Mouse (Mus musculus) urinary bladder, adult 18-20 months (tissue): ENCODE data around the gene Iqsec3.

ENCODE experiments used
- DNase-seq, 2 experiments: peaks; one replicate each; pipeline ENCODE4 v3.0.0; 2022; ENCODE audit warnings: low spot score in 2 of 2, mixed read lengths in 2 of 2

The Iqsec3 gene

DNA sequence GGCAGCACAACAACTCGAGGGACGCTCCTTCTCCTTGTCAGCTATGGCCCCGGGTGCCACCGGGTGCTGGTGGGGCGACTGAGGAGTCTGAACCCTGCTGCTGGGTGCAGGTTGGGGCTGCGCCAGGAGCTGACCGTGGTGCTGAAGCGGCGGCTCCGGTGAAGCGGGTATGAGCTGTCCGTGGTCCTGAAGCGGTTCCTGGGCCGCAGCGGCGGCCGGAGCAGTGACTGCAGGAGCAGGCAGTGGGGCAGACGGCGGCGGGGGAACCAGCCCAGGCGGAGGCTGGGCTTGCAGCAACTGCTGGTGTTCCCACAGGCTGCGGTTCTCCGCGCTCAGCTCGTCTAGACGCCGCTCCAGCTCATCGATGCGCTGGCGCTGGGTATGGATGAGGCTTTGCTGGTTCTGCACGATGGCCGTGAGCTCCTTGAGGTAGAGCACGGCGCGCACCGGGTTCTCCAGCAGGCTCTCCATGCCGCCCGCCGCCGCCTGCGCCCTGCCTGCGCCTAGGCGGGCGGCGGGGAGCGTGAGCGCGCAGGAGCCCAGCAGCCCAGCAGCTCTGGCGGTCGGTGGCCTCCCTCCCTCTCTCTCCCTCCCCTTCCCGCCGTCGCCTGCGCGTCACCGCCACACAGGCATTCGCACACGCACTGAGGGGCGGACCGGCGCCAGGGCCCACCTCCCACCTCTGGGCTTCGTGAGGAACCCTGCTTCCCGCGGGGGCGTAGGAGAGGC, at the start of gene Iqsec3:
Iqsec3 (minus strand) TSS at position 586 of the 729 bp plus-strand sequence.
- peak; percentile 75 to 92 for DNase-seq

DNA sequence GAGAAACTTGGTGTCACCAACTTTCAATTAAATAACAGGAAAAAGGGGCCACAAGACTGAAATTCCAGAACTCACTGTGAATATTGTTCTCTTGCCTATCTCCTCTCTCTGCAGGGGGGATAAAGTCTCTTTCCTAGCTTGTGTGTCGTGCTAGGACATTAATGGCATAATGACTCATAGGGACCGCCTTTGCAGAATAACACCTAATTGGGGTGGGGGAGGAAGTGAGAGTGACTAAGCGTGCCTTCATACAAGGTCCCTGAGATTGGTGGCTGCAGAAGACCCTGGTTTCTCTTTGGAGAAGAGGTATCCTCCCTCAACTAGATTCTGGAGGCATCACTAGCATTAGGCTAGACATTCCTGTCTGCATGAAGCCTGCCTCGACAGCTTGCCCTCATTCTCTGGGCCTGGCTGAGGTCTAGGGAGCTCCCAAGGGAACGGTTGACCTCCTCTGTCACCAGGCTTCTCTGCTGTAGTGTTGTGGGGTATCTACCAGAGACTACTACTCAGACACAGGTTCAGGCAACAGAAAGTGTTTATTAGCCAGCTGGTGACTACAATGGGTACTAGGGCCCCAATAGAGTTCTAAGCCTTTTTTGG, 48.7 kb upstream of the Iqsec3 start:
- DNase-seq, result no peak

DNA sequence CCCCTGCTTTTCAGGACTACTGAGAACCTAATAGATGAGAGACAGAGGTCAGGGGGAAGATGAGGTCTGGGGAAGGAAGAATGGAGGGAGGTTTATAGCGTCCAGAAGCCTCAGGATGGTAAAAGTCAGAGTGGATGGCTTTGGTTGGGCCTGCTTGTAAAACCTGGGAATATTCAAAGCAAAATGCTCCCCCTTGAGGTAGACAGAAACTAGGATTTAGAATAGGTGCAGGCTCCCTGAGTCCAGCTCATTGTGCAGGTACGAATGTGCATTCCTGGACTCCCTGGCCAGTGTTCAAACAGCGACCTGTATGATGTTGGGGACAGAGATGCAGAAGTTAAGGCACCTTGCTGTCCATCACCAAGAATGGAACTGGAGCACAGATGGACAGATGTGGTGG, 47.6 kb upstream of the Iqsec3 start:
- no peak for DNase-seq

DNA sequence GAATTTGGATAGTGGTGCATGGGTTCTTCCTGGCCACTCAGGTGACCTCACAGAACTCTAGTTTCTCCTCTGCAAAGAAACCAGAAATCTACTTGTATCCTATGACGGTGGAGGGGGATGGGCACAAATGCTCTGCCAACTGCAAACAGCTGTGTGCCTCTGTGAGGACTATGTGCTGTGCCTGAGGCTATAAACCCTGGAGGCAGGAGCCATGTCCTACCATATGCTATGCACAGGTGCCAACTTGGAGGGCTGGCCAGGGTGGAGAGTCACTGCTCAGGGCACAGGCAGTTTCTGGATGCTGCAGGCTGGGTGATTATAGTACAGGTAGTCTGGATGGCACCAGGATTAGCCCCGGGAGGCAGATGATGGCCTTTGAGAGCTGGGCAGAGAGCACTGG, 46.4 kb upstream of the Iqsec3 start:
- DNase-seq, result no peak

DNA sequence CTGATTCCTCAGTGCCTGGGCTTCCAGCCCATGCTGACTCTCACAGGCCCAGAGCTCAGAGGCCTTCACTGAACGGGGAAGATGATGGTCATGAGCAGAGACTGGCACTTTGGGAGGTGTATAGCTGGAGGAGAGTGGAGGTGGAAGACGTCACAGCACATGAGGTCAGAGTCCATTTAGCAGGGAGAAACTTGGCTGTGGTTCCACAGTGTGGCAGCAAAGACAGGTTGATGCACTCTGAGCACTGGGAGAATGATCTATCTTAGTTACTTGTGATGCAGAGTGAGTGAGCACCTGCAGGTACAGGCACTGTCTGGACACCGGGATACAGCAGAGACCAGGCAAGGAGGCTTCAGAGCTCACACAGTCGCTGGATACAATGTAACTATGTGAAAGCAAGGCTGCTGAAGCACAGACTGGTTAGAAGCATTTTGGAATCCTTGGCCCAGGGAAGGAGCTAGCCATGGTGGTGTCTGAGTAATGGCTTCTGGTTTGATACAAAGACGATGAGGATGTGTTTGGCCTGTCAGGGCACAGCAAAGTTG, 45.9 kb upstream of the Iqsec3 start:
- DNase-seq, result no peak

DNA sequence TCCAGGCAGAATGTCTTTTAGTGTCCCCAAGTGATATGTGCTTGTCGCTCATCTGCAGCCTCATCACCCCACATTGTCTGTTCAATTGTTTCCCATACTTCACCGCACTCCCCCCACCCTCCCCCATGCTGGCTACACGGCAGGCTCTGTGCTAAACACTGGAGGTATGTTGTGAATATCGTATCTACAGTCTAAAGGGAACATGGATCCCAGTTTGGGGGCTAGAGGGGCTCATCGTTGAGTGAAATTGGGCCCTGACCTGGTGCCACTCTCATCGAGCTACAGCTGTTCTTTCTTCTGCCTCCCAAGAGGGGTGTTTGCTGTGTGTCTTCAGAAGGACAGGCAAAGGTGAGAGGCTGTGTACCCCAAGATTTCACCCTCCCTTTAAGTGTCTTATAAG, 44.2 kb upstream of the Iqsec3 start:
- DNase-seq, result no peak

DNA sequence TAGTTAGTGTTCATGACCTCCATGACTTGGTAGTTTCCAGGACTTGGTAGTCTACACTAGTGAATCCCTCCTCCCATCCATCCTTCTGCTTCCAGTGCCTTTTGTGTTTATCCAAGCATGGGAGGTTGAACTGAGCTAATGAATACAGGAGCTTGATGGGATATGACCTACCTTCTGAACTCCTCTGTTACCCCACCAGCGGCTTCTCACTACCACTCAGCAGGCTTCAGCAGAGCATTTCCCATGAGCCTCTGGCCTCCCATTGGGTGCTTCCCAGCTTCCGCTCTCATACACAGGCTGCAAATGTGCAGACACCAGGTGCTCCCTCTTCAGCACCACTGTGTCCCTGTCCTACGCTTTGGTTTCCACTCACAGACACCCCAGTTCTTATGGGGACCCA, 36.9 kb upstream of the Iqsec3 start:
- no peak for DNase-seq

DNA sequence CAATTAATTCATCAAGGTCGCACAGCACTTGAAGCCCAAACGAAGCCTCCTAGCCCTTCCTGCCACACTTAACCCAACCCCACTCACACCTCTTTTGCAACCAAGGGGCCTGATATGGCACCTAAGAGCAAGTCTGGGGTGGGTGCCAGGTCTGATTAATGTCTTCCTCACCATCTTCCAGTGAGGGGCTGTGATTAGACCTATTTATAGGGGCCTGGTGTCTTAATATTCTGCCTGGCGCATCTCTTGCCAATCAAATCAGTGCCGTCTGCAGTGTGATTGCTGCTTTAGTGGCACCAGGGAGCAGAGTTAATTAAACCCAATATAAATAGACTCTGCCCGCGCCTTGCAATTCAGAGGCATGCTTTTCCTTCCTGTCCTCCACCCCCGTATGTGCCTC, 36.4 kb upstream of the Iqsec3 start:
- no peak for DNase-seq

DNA sequence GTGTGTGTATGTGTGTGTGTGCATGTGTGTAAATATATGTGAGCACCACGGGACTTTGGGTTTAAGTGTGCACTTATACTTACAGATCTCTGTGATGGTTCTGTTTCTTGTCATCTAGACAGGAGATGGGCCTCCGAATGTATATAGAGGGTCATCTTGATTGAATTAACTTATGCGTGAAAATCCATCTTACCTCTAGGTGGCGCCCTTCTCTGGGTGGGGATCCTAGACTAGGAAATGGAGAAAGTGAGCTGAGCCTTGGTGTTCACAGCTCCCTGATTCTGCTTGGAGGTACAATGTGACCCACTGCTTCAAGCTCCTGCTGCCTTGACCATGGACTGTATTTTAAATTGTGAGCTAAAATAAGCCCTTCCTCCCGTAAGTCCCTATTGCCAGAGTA, 34.8 kb upstream of the Iqsec3 start:
- DNase-seq, result no peak

DNA sequence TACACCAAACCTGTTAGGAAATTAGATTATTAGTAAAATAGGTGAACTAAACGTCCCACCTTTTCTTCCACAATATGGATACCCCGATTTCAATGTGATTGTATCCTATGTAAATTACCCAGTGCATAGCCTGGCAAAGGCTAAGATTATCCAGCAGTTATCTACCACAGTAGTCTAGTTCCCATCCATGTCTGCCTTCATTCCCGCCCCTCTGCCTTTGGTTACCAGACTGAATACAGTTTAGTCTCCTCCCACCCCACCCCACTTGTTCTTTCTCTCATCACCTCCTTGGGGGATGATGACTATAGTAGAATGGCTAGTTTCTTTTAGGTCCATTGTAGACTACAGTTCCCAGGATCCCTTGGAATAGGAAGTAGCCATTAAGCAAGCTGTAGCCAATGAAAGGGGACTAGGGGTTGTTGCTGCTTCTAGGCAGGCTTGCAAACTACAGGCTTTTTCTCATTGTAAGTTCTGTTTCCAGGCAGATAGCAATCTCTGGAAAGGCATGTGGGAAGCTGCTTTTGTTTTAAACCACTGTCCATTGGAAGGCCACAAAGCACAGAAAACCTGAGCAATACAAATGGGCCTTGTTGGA, 27.7 kb upstream of the Iqsec3 start:
- DNase-seq, result no peak

DNA sequence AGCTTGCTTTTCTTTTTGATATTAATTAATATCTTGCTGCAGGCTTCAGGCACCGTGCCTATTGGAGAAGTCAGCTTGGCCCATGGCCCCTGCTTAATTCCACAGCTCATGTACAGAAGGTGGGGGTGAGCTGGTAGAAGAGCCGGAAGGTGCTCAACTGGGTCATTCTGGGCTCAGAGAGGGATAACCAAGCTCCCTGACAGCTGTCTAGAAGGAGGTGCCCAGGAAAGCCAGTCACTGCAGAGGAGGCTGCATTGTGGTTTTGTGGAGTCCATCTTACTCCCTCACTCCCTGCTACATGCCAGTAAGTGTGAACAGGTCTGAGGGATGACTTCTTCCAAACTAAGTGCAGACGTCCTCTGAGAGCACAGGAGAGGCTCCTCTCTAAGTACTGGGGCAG, 26.4 kb upstream of the Iqsec3 start:
- no peak for DNase-seq

DNA sequence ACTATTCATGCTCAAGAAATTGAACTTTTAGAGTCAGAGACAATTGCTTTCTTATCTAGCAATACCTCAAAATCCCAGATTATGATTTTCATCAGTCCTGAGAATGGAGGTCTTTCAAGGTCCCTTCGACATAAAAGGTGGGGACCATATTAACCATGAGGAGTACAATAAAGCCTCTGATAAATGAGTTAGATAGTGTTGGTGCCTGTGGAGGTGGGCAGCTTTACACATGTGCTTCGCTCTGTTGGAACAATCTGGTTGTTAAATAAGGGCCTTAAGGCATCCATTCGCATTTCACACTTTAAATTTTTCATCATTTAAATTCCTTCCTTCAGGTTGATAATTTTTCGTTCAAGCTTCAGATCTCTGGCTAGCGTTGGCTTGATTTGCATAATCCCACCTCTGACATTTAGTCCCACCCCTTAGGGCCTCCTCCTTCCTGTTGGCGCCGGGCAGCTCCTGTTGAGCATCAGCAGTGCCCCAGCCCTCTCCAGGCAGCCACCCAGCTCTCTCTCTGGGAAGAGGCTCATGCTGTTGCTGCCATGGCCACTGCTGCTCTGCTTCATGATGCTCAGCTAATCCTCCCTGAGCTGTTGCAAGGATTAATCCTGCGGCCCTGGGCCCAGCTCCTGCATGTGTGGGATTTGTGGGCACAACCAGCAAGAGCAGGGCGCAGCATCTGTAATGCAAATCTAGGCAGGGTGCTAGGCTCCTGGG, 25.5 kb upstream of the Iqsec3 start:
- no peak for DNase-seq

DNA sequence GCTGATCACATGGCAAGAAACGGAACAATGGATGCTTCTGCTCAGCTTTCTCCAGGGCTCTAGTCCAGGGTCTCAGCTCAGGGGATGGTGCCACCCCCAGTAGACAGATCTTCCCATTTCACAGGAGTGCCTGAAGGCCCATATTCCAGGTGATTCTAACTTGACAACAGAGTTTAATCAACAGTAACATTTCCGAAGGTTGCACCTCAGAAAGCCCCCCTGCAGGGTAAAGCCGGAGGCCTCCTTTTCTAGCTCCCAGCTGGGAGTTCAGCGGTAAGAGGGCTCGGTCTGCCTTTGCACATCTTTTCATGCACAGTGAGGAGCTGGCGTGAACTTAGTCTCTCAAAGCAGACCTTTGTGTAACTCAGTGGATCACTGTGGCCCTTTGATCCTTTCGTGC, 22.1 kb upstream of the Iqsec3 start:
- no peak for DNase-seq

DNA sequence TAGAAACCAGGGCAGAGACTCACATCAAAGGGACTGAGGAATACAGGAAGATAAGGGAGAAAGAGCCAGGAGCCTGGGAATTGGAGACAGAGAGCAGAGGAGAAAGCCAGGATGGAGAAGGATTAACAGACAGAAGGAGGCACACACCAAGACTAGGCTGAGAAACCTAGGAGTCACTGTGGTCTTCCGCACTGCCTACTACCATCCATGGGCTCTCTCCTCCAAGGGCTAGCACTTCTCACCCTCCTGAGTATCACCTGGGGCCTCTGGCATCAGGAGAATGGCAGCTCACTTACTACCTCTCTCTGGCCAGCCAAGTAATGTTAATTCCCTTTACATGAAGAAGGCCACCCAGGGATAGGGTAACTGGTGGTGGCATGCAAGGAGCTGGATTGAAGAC, 21.5 kb upstream of the Iqsec3 start:
- DNase-seq, result no peak

DNA sequence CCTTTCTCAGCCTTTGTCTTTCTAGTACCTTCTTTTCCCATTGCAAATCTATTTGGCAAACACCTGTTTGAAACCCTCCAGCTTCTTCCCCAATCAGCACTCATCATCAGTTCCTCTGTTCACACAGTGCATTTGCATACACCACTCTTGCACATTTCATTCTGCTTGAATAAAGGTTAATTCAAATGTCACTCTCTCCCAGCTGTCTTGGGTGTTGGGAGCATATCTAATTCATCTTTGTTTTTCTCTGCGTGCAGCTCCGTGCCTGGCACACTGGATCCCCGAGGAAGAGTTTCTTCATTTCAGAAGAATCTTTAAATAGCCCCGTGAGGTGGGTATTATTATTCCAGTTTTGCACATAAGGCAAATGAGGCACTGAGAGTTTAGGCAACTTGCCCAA, 20.8 kb upstream of the Iqsec3 start:
- DNase-seq, result no peak

DNA sequence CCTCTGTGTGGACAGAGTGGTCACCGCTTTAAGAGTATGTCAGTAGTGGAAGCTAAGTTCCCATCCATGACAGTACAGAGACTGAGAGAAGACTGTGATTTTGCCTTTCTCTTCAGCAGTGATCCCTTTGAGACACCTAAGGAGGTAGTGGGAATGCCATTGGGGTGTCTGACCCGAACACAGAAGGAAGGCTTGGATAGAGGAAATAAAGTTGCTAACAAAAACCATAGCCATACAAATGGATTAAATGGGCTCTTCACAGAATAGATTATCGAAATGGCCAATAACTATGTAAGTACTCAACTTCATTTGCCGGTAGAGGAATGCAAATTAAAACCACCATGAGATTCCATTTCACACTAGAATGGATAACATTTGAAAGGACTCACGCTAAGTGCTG, 17.9 kb upstream of the Iqsec3 start:
- DNase-seq, result no peak

DNA sequence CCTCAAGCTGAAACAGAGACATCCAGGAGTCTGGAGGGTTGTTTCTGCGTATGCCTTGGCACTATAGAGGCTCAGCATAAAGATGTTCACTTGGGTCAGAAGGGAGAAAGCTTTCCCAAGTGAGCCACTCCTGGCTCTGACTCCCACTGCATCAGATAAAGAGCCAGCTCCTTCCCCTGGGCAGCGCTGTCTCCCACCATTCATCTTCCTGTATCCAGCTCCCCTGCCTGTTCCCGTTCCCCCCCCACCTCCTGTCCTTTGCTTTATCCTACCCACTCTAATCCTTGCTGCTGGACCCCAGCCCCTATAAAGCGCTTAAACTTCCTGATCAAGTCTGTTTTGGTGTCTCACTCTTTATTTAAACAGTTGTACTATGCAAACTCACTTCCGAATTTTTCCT, 1.2 kb downstream of the Iqsec3 start:
- DNase-seq, result no peak

DNA sequence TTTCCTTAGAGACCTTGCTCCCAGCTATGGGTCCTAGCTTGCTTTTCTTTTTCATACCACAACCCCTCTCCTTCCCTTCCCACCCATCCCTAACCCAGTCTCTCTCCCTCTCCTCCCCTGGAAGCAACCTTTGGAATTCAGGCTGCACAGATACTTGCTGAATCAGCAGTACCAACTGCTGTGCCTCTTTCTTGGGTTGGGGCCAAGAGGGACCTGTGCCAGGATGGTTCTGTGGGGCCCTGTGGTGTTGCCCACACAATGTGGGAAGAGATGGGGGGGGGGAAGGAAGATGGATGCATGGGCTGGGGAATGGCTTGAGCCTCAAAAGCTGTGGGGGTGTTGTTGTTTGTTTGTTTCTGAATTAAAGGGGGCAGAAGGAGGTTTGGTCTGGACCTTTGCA, 5.2 kb downstream of the Iqsec3 start:
- no peak for DNase-seq

DNA sequence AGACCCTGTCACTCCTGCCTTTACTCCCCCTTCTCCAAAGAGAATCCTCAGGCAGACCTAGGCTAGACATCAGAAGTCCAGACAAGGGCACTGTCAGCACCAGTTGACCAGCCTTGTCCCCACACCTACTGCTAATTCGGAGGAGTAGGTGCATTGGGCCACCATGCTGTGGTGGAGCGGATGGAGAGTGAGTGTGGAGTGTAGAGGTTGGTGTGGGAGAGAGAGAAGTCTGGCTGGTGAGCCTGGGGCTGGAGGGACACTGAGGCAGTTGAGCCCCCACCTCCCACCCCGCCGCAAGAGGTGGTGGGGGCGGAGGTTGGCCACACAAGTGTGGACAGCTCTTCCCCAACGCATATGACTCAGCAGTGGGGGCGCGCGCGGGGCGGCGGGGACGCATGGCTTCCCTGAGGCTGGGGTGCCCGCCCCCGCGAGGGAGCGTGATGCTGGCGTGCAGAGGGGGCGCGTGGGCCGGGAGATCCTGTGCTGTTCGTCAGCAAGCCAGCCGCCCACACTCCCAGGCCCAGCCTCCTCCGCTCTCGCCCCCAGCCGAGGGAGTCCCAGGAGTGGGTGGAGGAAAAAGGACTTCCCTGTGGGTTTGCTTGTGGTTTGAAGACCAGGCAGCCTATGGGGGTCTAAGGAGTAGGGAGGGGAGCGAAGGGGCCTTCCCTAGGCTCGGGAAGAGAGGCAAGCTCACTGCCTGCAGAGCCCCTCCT, 10.7 kb downstream of the Iqsec3 start:
- DNase-seq, result no peak

DNA sequence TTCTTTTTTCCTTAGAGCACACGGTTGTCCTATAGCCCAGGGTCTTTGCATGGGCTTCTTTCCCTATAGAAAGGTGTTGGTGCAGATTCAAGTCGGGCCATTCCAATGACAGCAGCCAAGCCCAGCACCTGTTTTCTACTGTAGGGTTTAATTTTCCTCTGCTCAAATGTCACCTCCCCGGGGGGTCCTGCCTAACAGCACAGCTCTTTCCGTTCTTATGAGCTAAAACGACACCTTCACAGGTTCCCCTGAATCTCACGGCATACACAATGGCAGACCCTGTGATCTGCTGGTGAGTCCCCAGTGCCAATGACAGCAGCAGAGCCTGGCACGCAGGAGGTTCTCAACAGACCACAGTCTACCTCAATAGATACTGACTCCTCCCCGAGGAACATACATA, 16.1 kb downstream of the Iqsec3 start:
- DNase-seq, result no peak

DNA sequence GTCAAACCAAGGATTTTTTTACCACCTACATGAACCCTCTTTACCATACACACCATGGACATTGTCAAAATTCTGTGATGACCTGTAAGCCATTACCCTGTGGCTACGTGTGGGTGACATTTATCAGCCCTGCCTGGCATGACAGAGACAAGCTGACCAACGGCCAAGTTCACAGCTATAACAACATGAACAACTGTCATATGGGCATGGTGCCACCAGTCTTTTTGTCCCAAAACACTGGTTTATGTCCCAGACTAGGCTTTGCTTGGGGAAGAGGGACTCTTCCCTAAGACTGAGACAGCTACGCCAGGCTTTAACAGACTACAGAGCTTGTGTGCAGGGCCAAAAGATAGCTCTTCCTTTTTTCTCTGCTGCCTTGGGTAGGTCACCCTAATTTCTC, 16.8 kb downstream of the Iqsec3 start:
- no peak for DNase-seq
